Mouse (Mus musculus) heart, embryonic 14.5 days (tissue): ENCODE results near the gene Imp3. TPM values are rescaled to one million over a fixed set of nuclear protein-coding genes. Genes with fewer than 3 reads are reported as not detected.

Experiments used
- ATAC-seq: fragments of 200-750 bp; cut with Nextera tagmentation; 2 replicates; pipeline ENCODE4 v1.8.0; 2017; ENCODE audit warnings: low read depth, moderate TSS enrichment; ENCODE audit not compliant: insufficient number of reproducible peaks, insufficient read depth, low FRiP score
- H3K27ac ChIP-seq, 2 experiments: fragments of 200-500 bp in 1 of 2; fragments of 300-500 bp in 1 of 2; sonication (generic) in 1 of 2; replicated peaks in 1 of 2; 2 replicates each; pipeline ENCODE4 v1.5.1; 2012 to 2014; ENCODE audit warnings: low read depth in 2 of 2, low read length in 2 of 2, control low read depth in 1 of 2, mild to moderate bottlenecking in 1 of 2, mixed read lengths in 1 of 2; ENCODE audit not compliant: control insufficient read depth in 1 of 2, insufficient read depth in 1 of 2
- H3K27me3 ChIP-seq: fragments of 300-500 bp; sonication (generic); 2 replicates; pipeline ENCODE4 v1.6.1; 2014; ENCODE audit warnings: mild to moderate bottlenecking, low read length, control low read depth; ENCODE audit not compliant: control insufficient read depth, insufficient read depth
- H3K36me3 ChIP-seq: fragments of 300-500 bp; sonication (generic); 2 replicates; pipeline ENCODE4 v1.6.1; 2014; ENCODE audit warnings: mild to moderate bottlenecking, control low read depth, low read length, mixed read lengths; ENCODE audit not compliant: control insufficient read depth, insufficient read depth
- H3K4me1 ChIP-seq, 2 experiments: fragments of 200-500 bp in 1 of 2; fragments of 300-500 bp in 1 of 2; sonication (generic) in 1 of 2; 2 replicates each; pipeline ENCODE4 v1.6.1; 2012 to 2014; ENCODE audit warnings: low read length in 2 of 2, control low read depth in 1 of 2, mixed read lengths in 1 of 2; ENCODE audit not compliant: control insufficient read depth in 2 of 2, insufficient read depth in 2 of 2
- H3K4me2 ChIP-seq: fragments of 300-500 bp; sonication (generic); 2 replicates; pipeline ENCODE4 v1.6.1; 2014; ENCODE audit warnings: mild to moderate bottlenecking, low read length
- H3K4me3 ChIP-seq, 2 experiments: fragments of 200-500 bp in 1 of 2; fragments of 300-500 bp in 1 of 2; sonication (generic) in 1 of 2; 2 replicates each; pipeline ENCODE4 v1.5.1; 2012 to 2014; ENCODE audit warnings: low read length in 2 of 2, mild to moderate bottlenecking in 2 of 2, control low read depth in 1 of 2, low read depth in 1 of 2, moderate library complexity in 1 of 2; ENCODE audit not compliant: control insufficient read depth in 1 of 2, insufficient read depth in 1 of 2
- H3K9ac ChIP-seq: fragments of 300-500 bp; sonication (generic); 2 replicates; pipeline ENCODE4 v1.6.1; 2014; ENCODE audit warnings: mild to moderate bottlenecking, low read length
- H3K9me3 ChIP-seq: fragments of 300-500 bp; sonication (generic); 2 replicates; pipeline ENCODE4 v1.6.1; 2016; ENCODE audit warnings: low read length, control low read depth; ENCODE audit not compliant: control insufficient read depth
- WGBS: fragments of 180-500 bp; shearing (Covaris S2); extraction: QIAGEN DNeasy Blood & Tissue Kit; methylation state at CpG from one replicate; pipeline ENCODE4 v1.1.7; 2014; 5-methylcytosine and 5-hydroxymethylcytosine counted together
- polyA plus RNA-seq: library from polyadenylated mRNA; unstranded; fragments of >200 nt; fragmentation: Nextera tagmentation; extraction: Ambion mirVana; gene quantifications from 2 replicates; pipeline ENCODE4 v1.2.1, GENCODE M21; 2014

Imp3 gene
- polyA plus RNA-seq, 1 experiment from 2014 or later: 70.5 TPM

DNA sequence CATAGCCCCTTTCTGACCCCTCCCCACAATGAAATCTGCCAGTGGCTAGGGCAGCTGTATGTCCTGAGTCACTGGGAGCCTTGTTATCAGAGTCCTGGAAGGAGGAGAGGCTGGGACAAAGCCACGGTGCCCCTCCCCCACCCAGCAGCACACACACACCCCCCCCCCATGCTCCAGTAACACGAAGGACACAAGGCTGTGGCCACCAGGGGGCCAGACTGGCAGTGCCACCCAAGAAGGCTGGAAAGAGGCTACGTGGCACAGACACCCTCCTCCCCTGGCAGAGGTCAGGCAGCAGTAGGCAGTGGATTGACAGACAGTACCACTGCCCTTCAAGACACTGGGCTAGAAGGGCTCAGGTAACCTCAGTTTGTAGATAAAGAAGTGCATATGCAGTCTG, 43.3 kb upstream of the Imp3 start:
- peak overlapping the region; percentile 21; the same call in 1 of the 2 replicates for H3K9ac ChIP-seq
- H3K27me3 ChIP-seq: no peaks in the 10 kb centered on the region
- H3K36me3 ChIP-seq: peaks cover 81% of the 10 kb centered on the region
- H3K4me2 ChIP-seq: no peak overlapping the region
- H3K4me1 ChIP-seq: peaks cover 14 to 19% of the 10 kb centered on the region in 2 experiments; a peak in 3 of 4 replicates
- WGBS: 11% methylated on average over 3 of the region's 3 CpGs
- H3K27ac ChIP-seq: no peak overlapping the region
- no peak for ATAC-seq
- H3K4me3 ChIP-seq: no peak overlapping the region
- H3K9me3 ChIP-seq: no peaks in the 10 kb centered on the region

- Histone ChIP-seq H3K4me3 (no peak overlapping the region), H3K9ac (no peak overlapping the region), H3K4me2 (no peak overlapping the region), H3K27ac (no peak overlapping the region), H3K4me1 (peaks cover 18 to 21% of the 10 kb centered on the region in 2 experiments; a peak in 3 of 4 replicates), H3K9me3 (no peaks in the 10 kb centered on the region), H3K27me3 (no peaks in the 10 kb centered on the region), H3K36me3 (peaks cover 60% of the 10 kb centered on the region)
- 85% methylated on average over 12 of the region's 12 CpGs for WGBS
- ATAC-seq: no peak
Measured at GRCm38 (mm10) chr9:56896779-56897178, 40.5 kb upstream of the Imp3 start.

DNA sequence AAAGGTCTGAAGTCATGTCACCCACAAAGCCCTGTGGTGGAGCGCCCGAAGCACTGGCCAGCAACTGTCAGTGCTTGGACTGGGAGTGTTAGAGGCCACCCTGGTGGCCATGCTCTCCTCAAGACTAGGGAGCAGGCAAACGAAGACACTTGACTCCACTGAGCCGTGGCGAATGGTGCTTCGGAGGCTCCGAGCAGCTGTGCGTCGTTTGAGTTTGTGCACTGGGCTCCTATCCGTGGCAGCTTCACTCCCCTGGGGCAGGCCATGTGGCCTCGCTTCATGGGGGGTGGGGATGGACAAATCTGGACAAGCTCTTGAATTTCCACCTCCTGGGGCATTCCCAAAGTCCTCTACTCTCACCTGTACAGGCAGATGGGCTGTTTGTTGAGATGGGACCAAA, 37.9 kb upstream of the Imp3 start:
- 82% methylated on average over 11 of the region's 11 CpGs for WGBS
- Histone ChIP-seq H3K4me1 (peaks cover 8 to 9% of the 10 kb centered on the region in 2 experiments; a peak in 3 of 4 replicates), H3K36me3 (peaks cover 38% of the 10 kb centered on the region), H3K27me3 (no peaks in the 10 kb centered on the region), H3K9ac (no peak overlapping the region), H3K4me3 (no peak overlapping the region), H3K4me2 (no peak overlapping the region), H3K27ac (no peak overlapping the region), H3K9me3 (no peaks in the 10 kb centered on the region)
- no peak for ATAC-seq

DNA sequence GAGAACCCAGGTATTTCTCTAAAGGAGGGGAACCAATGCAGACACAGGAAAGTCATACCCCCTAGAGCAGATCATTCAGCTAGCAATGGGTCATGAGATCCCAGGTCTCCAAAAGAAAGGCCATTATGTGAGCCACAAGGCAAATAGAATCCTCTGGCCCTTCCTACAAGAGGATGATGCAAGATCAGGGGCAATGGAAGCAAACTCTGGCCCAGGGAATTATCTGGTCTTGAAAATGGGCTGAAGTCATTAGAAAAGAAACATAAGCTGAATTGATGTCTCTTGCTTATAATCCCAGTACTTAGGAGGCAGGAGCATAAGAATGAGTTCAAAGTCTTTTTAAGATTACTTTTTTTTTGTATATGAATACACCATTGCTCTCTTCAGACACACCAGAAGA, 37.2 kb upstream of the Imp3 start:
- peaks cover 7 to 9% of the 10 kb centered on the region in 2 experiments; a peak in 1 of 4 replicates for H3K4me1 ChIP-seq
- no peak overlapping the region for H3K4me2 ChIP-seq
- H3K4me3 ChIP-seq: no peak overlapping the region
- H3K9ac ChIP-seq: no peak overlapping the region
- peaks cover 31% of the 10 kb centered on the region for H3K36me3 ChIP-seq
- H3K27me3 ChIP-seq: no peaks in the 10 kb centered on the region
- no peak for ATAC-seq
- H3K9me3 ChIP-seq: no peaks in the 10 kb centered on the region
- H3K27ac ChIP-seq: no peak overlapping the region

DNA sequence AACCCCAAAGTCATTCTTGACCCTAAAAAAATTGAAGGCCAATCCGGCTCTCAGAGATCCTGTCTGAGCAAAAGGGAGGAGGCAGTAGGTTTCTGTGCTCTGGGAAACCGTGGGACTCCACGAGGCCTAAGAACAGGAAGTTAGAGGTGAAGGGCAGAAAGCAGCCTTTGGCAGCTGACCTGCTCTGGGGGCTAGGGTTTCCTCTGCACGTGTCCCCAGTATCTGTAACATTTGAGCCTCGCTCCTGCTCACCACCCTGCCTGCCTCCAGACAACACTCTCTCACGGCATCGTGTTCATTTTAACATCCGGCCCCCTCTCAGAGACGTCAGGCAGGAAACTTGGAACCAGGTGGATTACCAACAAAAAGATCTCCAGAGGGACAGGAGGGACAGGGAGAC, 36.7 kb upstream of the Imp3 start:
- no peaks in the 10 kb centered on the region for H3K27me3 ChIP-seq
- no peak overlapping the region for H3K4me2 ChIP-seq
- peaks cover 7 to 9% of the 10 kb centered on the region in 2 experiments; a peak in 1 of 4 replicates for H3K4me1 ChIP-seq
- H3K4me3 ChIP-seq: no peak overlapping the region
- 18% methylated on average over 9 of the region's 9 CpGs for WGBS
- no peaks in the 10 kb centered on the region for H3K9me3 ChIP-seq
- H3K36me3 ChIP-seq: peaks cover 26% of the 10 kb centered on the region
- peak overlapping the region; percentile 16; the same call in 1 of the 2 replicates for H3K9ac ChIP-seq
- ATAC-seq: no peak
- H3K27ac ChIP-seq: peak overlapping the region in 1 of 2 experiments; percentile 14; a peak in 1 of 4 replicates

DNA sequence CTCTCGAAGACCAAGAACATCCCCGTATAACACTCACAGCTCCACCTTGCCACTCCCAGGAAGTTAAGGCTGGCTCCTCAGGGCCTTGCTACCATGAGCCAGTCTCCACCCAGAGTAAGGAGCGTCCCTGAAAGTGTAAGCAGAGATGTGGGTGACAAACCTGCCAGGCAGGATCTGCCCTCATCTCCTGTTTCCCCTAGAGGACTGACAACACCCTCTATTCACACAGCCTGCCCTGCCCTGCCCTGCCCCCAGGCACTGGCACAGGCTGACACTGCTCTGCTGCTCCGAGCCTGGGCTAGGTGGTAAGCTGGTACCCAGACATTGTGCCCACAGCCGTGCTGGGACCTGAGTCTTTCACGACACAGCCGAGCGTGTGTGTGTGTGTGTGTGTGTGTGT, 36.1 kb upstream of the Imp3 start:
- WGBS: 58% methylated on average over 8 of the region's 8 CpGs
- Histone ChIP-seq H3K4me1 (peaks cover 7 to 9% of the 10 kb centered on the region in 2 experiments; a peak in 1 of 4 replicates), H3K9ac (0 out of 2 replicates have a peak overlapping the region, but pooled peaks have one; percentile 6), H3K27ac (no peak overlapping the region), H3K27me3 (no peaks in the 10 kb centered on the region), H3K4me3 (no peak overlapping the region), H3K4me2 (no peak overlapping the region), H3K9me3 (no peaks in the 10 kb centered on the region), H3K36me3 (peaks cover 21% of the 10 kb centered on the region)
- ATAC-seq: no peak

DNA sequence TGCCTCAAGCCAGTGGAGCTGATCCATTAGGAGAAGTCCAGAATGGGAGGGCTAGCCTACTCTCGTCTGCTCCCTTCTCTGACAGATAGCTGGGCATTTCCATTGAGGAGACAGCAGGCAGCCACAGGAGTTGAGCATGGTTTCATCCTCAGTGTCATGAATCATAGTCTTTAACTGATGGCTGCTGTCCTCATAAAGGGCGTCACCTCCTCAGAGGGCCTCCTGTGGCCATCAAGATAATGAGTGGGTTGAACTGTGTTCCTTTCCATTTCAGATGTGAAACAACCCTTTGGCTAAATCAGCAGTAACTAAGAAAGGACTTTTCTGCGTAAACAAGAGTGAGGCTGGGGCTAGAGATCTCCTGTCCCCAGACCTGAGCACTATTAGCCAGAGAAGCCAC, 33.6 kb upstream of the Imp3 start:
- ATAC-seq: no peak
- Histone ChIP-seq H3K27me3 (no peaks in the 10 kb centered on the region), H3K9ac (no peak overlapping the region), H3K4me2 (no peak overlapping the region), H3K4me3 (no peak overlapping the region), H3K36me3 (0 out of 2 replicates have a peak, but pooled peaks cover 1% of the 10 kb centered on the region), H3K4me1 (peaks cover 9 to 14% of the 10 kb centered on the region in 2 experiments; a peak in 2 of 4 replicates), H3K27ac (no peak overlapping the region), H3K9me3 (no peaks in the 10 kb centered on the region)
- 64% methylated on average over 3 of the region's 3 CpGs for WGBS

- WGBS: 41% methylated on average over 9 of the region's 9 CpGs
- H3K27ac ChIP-seq: no peak overlapping the region
- no peak overlapping the region for H3K4me3 ChIP-seq
- no peaks in the 10 kb centered on the region for H3K36me3 ChIP-seq
- no peaks in the 10 kb centered on the region for H3K27me3 ChIP-seq
- H3K4me2 ChIP-seq: no peak overlapping the region
- ATAC-seq: no peak
- H3K9ac ChIP-seq: no peak overlapping the region
- H3K9me3 ChIP-seq: no peaks in the 10 kb centered on the region
- H3K4me1 ChIP-seq: peaks cover 2 to 5% of the 10 kb centered on the region in 2 experiments; a peak in 2 of 4 replicates
Measured at GRCm38 (mm10) chr9:56907549-56907948, 29.7 kb upstream of the Imp3 start.
